Mouse (Mus musculus) heart, adult 2 months (tissue): ENCODE measurements around the gene Clic6.

Experiments
- CTCF ChIP-seq: fragments of 200-600 bp; IDR thresholded peaks from 2 replicates; pipeline ENCODE4 v1.8.1; 2022; ENCODE audit warnings: antibody characterized with exemption, mild to moderate bottlenecking, moderate library complexity
- EP300 ChIP-seq: fragments of 200-500 bp; IDR thresholded peaks from 2 replicates; pipeline ENCODE4 v1.6.1; 2011; ENCODE audit warnings: low read depth, low read length, control low read depth; ENCODE audit not compliant: insufficient read depth

- TF ChIP-seq CTCF (no peak), EP300 (no peak)
Observed at GRCm38 (mm10) chr16:92470706-92471105, 14.8 kb upstream of the Clic6 start, which contains the start of gene Rcan1.
